Mouse (Mus musculus) bone marrow, adult 2 months (tissue): ENCODE data around the gene Gabarapl2. TPM values are rescaled to one million over a fixed set of nuclear protein-coding genes. Genes with fewer than 3 reads are reported as not detected.

ENCODE experiments used
- H3K27ac ChIP-seq: fragments of 200-500 bp; 2 replicates; pipeline ENCODE4 v1.5.1; 2012; ENCODE audit warnings: low read depth, mild to moderate bottlenecking, control low read depth, inconsistent platforms, low read length; ENCODE audit not compliant: control insufficient read depth, poor library complexity, insufficient read depth
- H3K4me1 ChIP-seq: fragments of 200-500 bp; 2 replicates; pipeline ENCODE4 v1.6.1; 2011; ENCODE audit warnings: low read length; ENCODE audit not compliant: control insufficient read depth, insufficient read depth
- H3K4me3 ChIP-seq: fragments of 200-500 bp; replicated peaks from 2 replicates; pipeline ENCODE3; 2011; ENCODE audit warnings: mild to moderate bottlenecking, low read depth, low read length, control low read depth; ENCODE audit not compliant: control insufficient read depth
- CTCF ChIP-seq: fragments of 200-500 bp; IDR thresholded peaks from 2 replicates; pipeline ENCODE4 v1.5.1; 2011; ENCODE audit warnings: low read length, control low read depth; ENCODE audit not compliant: control insufficient read depth, insufficient read depth
- POLR2A ChIP-seq: fragments of 200-500 bp; IDR thresholded peaks from 2 replicates; pipeline ENCODE4 v1.6.1; 2011; ENCODE audit warnings: low read depth, mild to moderate bottlenecking, control low read depth, low read length, borderline replicate concordance; ENCODE audit not compliant: control insufficient read depth
- WGBS: fragments of 180-500 bp; shearing (Covaris S2); methylation state at CpG from one replicate; pipeline ENCODE4 v1.1.7; 2018; 5-methylcytosine and 5-hydroxymethylcytosine counted together
- polyA plus RNA-seq: library from polyadenylated mRNA; stranded (reverse); fragments of >200 nt; gene quantifications from 2 replicates; pipeline ENCODE4 v1.2.4, GENCODE M21; 2011; ENCODE audit warnings: low replicate concordance; ENCODE audit not compliant: missing spikeins, insufficient read depth, insufficient read length

Gene Gabarapl2
- polyA plus RNA-seq, 1 experiment, result 84.5 TPM

- H3K4me1 ChIP-seq, result no peaks in the 10 kb centered on the region
- no peak overlapping the region for H3K4me3 ChIP-seq
- H3K27ac ChIP-seq, result no peak overlapping the region
- TF ChIP-seq POLR2A (no peak), CTCF (no peak)
- 46% methylated on average over 5 of the region's 5 CpGs for WGBS
These were observed 15.4 kb downstream of the Gabarapl2 start for GRCm38 (mm10) chr8:111955879-111956278.

- WGBS, result 74% methylated on average over 2 of the region's 2 CpGs
- TF ChIP-seq CTCF (no peak), POLR2A (no peak)
- Histone ChIP-seq H3K27ac (no peak overlapping the region), H3K4me1 (no peaks in the 10 kb centered on the region), H3K4me3 (no peak overlapping the region)
These were observed 16.7 kb downstream of the Gabarapl2 start for GRCm38 (mm10) chr8:111957231-111957630.

- no peak for TF ChIP-seq CTCF
- TF ChIP-seq POLR2A, result no peak
- Histone ChIP-seq H3K27ac (no peak overlapping the region), H3K4me3 (no peak overlapping the region), H3K4me1 (no peaks in the 10 kb centered on the region)
- 83% methylated on average over 15 of the region's 15 CpGs for WGBS
These were observed 20.3 kb downstream of the Gabarapl2 start for GRCm38 (mm10) chr8:111960591-111961321.

GRCm38 (mm10) chr8:111961330-111961729, 20.8 kb downstream of the Gabarapl2 start:
- WGBS, result 83% methylated on average over 3 of the region's 3 CpGs
- TF ChIP-seq POLR2A (no peak), CTCF (no peak)
- no peak overlapping the region for H3K4me3 ChIP-seq

GRCm38 (mm10) chr8:111962589-111962988, 22.1 kb downstream of the Gabarapl2 start:
- Histone ChIP-seq H3K4me3 (no peak overlapping the region), H3K4me1 (no peaks in the 10 kb centered on the region), H3K27ac (no peak overlapping the region)
- TF ChIP-seq POLR2A, result no peak
- no peak for TF ChIP-seq CTCF
- 65% methylated on average over 1 of the region's 1 CpGs for WGBS

More at GRCm38 (mm10) chr8:111961330-111961729, 20.8 kb downstream of the Gabarapl2 start:
- no peaks in the 10 kb centered on the region for H3K4me1 ChIP-seq
- no peak overlapping the region for H3K27ac ChIP-seq

- 83% methylated on average over 10 of the region's 10 CpGs for WGBS
These were observed 22.6 kb downstream of the Gabarapl2 start for GRCm38 (mm10) chr8:111963091-111963490.

GRCm38 (mm10) chr8:111963546-111963945, 23.0 kb downstream of the Gabarapl2 start:
- TF ChIP-seq CTCF (no peak), POLR2A (no peak)
- Histone ChIP-seq H3K27ac (no peak overlapping the region), H3K4me1 (no peaks in the 10 kb centered on the region), H3K4me3 (no peak overlapping the region)
- 87% methylated on average over 4 of the region's 4 CpGs for WGBS

More at GRCm38 (mm10) chr8:111963091-111963490, 22.6 kb downstream of the Gabarapl2 start:
- H3K4me1 ChIP-seq, result no peaks in the 10 kb centered on the region
- H3K27ac ChIP-seq, result no peak overlapping the region
- no peak overlapping the region for H3K4me3 ChIP-seq
- TF ChIP-seq CTCF (no peak), POLR2A (no peak)

GRCm38 (mm10) chr8:111964351-111964750, 23.8 kb downstream of the Gabarapl2 start:
- Histone ChIP-seq H3K27ac (no peak overlapping the region), H3K4me1 (no peaks in the 10 kb centered on the region), H3K4me3 (no peak overlapping the region)
- TF ChIP-seq POLR2A, result no peak
- TF ChIP-seq CTCF, result no peak
- WGBS, result 68% methylated on average over 5 of the region's 5 CpGs
